Mouse (Mus musculus) adipose tissue, adult 10 weeks (tissue): ENCODE results near the gene Ccdc134. TPM values are rescaled to one million over a fixed set of nuclear protein-coding genes. Genes with fewer than 3 reads are reported as not detected.

Source experiments
- polyA plus RNA-seq: library from polyadenylated mRNA; stranded (reverse); fragments of 350-450 nt; fragmentation: Illumina TruSeq; extraction: RNeasy Lipid Tissue Mini Kit (QIAGEN cat#74804); gene quantifications from one replicate; pipeline ENCODE4 v1.2.3, GENCODE M21; 2014; ENCODE audit warnings: low read depth, low replicate concordance

Gene Ccdc134
- 15.4 TPM for polyA plus RNA-seq

GRCm38 (mm10) chr15:82127426-82128374, at the start of gene Ccdc134:
Ccdc134 (plus strand) TSS chr15:82127922.

GRCm38 (mm10) chr15:82146770-82147610, 19.3 kb downstream of the Ccdc134 start, which contains the start of gene Srebf2:
Srebf2 (plus strand) TSS chr15:82147181.

Other genes with a start within 250 kb of the Ccdc134 start
- gene Polr3h, start 201.7 kb upstream of the Ccdc134 start, polyA plus RNA-seq: 16.8 TPM
- 6.1 TPM for gene Csdc2, start 191.2 kb upstream of the Ccdc134 start, polyA plus RNA-seq
- gene Pmm1, start 167.0 kb upstream of the Ccdc134 start, polyA plus RNA-seq: 39.8 TPM
- 2.9 TPM for gene 1700029P11Rik, start 147.4 kb upstream of the Ccdc134 start, polyA plus RNA-seq
- gene Xrcc6, start 140.1 kb upstream of the Ccdc134 start, polyA plus RNA-seq: 23.7 TPM
- 28.8 TPM for gene Desi1, start 94.1 kb upstream of the Ccdc134 start, polyA plus RNA-seq
- 97.2 TPM for gene Snu13, start 80.3 kb upstream of the Ccdc134 start, polyA plus RNA-seq
- gene 4930407I10Rik, start 68.8 kb upstream of the Ccdc134 start, polyA plus RNA-seq: 1.7 TPM
- gene Mei1, start 57.9 kb upstream of the Ccdc134 start, polyA plus RNA-seq: 0.10 TPM
- gene Srebf2, start 19.3 kb downstream of the Ccdc134 start, polyA plus RNA-seq: 73.8 TPM
- gene Shisa8, start 84.9 kb downstream of the Ccdc134 start, polyA plus RNA-seq: not detected
- gene Tnfrsf13c, start 96.4 kb downstream of the Ccdc134 start, polyA plus RNA-seq: not detected
- 2.5 TPM for gene Cenpm, start 116.8 kb downstream of the Ccdc134 start, polyA plus RNA-seq
- gene 1500009C09Rik, start 124.5 kb downstream of the Ccdc134 start, polyA plus RNA-seq: not detected
- gene Sept3, start 147.0 kb downstream of the Ccdc134 start, polyA plus RNA-seq: 3.4 TPM
- gene Wbp2nl, start 171.0 kb downstream of the Ccdc134 start, polyA plus RNA-seq: 0.87 TPM
- 90.8 TPM for gene Naga, start 211.0 kb downstream of the Ccdc134 start, polyA plus RNA-seq
- gene Pheta2, start 211.0 kb downstream of the Ccdc134 start, polyA plus RNA-seq: 1.4 TPM
- gene Smdt1, start 211.0 kb downstream of the Ccdc134 start, polyA plus RNA-seq: 191 TPM
- 283 TPM for gene Ndufa6, start 226.4 kb downstream of the Ccdc134 start, polyA plus RNA-seq